Mouse (Mus musculus) gastrocnemius, adult 18-20 months (tissue): ENCODE data around the gene S100a3. TPM values are rescaled to one million over a fixed set of nuclear protein-coding genes. Genes with fewer than 3 reads are reported as not detected.

Source experiments
- DNase-seq: peaks from one replicate; pipeline ENCODE4 v3.0.0; 2021; ENCODE audit warnings: low spot score
- total RNA-seq, 2 experiments: library from RNA; stranded (reverse); gene quantifications; 2 replicates each; pipeline ENCODE4 v1.2.3; 2021

Gene S100a3
- total RNA-seq, 2 experiments from 2014 or later: not detected

DNA sequence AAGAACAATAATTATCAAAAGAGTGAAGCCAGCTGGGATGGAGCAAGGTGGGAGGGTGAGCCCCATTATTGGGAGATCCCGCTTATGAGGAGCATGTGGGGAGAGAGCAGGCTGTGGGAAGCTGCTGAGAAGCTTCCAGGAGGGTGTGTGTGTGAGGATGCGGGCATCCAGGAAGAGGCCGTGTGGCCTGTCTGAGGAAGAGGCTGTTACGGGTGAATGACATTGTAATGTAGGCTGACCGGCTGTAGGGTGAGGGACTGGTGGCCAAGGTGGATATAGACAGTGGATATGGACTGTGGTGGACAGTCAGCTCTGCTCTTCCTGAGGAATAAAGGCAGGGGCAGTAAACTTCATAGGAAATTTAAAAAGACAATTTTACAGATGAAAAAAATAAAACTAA is 65.1 kb downstream of the S100a3 start:
- DNase-seq: no peak

DNA sequence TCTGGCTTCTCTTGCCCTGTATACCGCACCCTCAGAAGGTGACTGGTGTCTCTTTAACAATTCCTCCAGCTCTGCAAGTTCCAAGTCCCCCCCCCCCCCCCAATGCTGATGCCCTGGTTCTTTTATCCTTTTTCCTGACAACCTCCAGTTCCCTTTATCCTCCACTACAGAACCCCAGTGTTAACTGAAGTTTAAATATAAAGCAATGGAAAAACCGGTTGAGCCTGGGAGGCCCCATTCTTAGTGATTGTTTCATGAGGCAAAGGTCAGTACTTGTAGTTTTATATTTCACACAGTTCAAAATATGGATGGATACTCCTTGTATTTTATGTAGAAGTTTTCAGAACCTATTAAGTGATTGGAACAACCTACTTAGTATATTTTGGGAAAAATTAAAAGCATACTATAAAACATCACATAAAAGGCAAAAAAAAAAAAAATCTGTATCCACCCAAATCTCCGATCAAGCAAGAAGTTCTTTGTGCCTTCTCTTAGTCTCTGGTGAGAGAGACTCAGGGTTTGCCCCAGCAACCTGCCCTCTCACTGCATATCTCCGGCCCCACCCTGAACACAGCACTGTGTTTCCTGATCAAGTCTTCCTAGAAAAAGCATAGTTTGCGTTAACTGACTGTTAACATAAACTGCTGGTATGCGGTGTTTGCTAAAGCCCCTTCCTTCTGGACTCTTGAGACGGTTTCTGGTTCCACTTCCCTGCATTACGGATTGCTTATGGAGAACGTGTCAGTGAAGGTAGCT is 66.1 kb downstream of the S100a3 start:
- no peak for DNase-seq

DNA sequence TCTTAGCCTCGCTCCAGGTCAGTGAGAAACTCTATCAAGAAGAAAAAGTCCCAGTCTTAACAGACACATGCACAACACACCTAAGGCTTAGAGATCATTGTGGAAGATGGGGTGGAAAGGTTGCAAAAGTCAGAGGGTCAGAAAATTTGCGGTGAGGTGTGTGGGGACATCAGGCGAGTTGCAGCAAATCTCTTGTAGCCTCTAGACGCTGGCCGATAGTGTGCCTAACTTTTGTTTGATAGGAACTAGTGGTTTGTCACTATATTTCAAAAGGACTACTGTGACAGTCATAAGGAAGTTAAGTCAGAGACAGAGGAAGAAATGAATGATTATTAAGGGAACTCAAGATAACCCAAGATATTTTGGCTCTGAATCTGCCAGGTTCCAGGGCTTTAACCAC is 67.0 kb downstream of the S100a3 start:
- DNase-seq: no peak

- no peak for DNase-seq
Observed at GRCm38 (mm10) chr3:90627807-90628206, 67.4 kb downstream of the S100a3 start.

DNA sequence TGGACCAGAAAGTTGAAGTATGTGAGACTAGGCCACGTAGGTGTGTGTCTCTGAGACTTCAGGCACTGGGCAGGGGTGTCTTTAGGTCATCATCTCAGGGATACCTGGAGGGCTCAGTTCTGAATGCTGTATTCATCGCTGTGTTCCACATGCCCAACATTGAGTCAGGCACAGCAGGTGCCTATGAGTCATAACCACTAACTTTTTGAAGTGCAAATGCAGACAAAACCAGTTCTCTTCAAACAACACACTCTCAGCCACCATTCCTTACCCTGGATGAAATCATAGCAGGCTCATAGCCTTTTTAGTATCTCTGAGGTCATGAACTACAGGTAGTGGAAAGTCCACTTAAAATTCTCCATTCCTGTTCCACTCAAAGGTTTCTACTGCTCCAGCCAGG is 68.9 kb downstream of the S100a3 start:
- no peak for DNase-seq

DNA sequence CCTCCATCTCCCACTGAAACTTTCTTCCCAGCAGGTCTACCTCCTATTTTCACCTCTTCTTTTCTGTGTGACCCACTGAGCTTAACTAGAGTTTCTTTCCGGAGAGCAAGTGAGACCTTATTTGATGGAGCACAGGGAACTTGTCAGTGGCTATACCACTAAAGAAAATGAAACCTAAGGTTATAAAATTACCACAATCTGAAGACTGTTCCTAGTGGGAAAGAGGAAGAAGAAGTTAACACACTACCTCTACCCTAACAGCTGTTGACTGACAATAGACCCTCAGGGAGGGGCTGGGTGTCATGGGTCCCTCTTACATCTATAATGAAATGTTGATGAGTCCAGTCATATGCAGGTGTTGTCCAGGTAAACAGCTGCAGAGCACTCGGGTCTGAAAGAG is 71.6 kb downstream of the S100a3 start:
- DNase-seq: no peak

- no peak for DNase-seq
Observed at GRCm38 (mm10) chr3:90638511-90639275, 78.3 kb downstream of the S100a3 start.

DNA sequence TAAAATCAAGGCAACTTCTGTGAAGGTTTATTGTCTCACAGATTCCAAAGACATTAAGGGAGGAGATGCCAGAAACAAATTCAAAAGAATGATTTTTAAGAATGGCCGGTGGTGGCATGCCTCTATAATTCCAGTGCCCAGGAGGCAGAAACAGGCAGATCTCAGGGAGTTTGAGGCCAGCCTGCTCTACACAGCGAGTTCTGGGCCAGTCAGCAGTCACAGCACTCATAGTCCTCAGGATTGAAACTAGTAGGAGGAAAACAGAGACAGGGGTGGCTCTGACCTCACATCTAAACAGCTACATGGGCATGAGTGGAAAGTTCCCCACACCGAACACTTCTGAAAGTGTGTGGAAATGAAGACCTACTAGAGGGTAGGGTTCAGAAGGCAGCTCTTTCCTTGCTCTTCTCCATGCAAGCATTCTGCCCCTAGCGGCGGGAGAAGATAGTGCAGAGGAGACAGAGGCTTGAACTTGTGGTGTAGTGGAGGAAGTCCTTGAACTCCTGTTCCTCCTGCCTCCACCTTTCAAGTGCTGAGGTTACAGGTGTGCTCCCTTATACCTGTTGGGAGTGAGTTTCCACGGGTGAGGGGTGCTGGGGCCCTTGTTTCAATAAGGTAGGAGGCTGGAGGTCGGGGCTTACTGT is 79.3 kb downstream of the S100a3 start:
- peak; percentile 14 for DNase-seq

- no peak for DNase-seq
Observed at GRCm38 (mm10) chr3:90640981-90641380, 80.6 kb downstream of the S100a3 start.

- peak; percentile 47 for DNase-seq
Observed at GRCm38 (mm10) chr3:90644220-90644619, 83.8 kb downstream of the S100a3 start.

GRCm38 (mm10) chr3:90647291-90647690 is 86.9 kb downstream of the S100a3 start:
- no peak for DNase-seq

- DNase-seq: no peak
Observed at GRCm38 (mm10) chr3:90648981-90649380, 88.6 kb downstream of the S100a3 start.

DNA sequence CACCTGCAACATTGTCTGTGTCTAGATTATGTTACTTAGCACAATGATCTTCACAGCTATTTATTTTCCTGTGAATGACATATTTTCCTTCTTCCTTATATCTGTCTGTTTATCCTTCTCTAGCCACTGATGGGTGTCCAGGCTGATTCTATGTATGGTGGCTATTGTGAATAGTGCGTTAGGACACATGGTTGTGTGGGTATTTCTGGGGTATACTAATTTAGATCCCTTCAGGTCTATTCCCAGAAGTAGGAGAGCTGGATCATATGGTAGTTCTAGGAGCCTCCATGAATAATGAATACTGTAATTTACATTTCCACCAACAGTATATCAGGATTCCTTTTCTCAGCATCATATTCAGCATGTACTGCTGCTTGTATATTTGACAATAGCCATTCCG is 89.5 kb downstream of the S100a3 start:
- no peak for DNase-seq

Other genes starting within 250 kb of the S100a3 start
- gene Slc27a3, start 170.6 kb upstream of the S100a3 start, total RNA-seq: 1 to 10 TPM; 1.0 to 1.1 TPM
- gene Ints3, start 127.0 kb upstream of the S100a3 start, total RNA-seq: 10 to 100 TPM; 13.6 to 16.1 TPM
- gene Npr1, start 94.7 kb upstream of the S100a3 start, total RNA-seq: 1 to 10 TPM; 6.0 to 7.1 TPM
- 10 to 100 TPM; 25.2 to 26.7 TPM for gene Ilf2, start 84.5 kb upstream of the S100a3 start, total RNA-seq
- 10 to 100 TPM; 78.8 to 79.5 TPM for gene Snapin, start 69.5 kb upstream of the S100a3 start, total RNA-seq
- gene Chtop, start 51.1 kb upstream of the S100a3 start, total RNA-seq: 100 to 1,000 TPM in 1 of 2 experiments, 10 to 100 TPM in 1; 88.7 to 103 TPM
- 100 to 1,000 TPM; 205 to 220 TPM for gene S100a1, start 46.2 kb upstream of the S100a3 start, total RNA-seq
- gene S100a13, start 46.1 kb upstream of the S100a3 start, total RNA-seq: 10 to 100 TPM; 10.4 to 14.4 TPM
- under 1 TPM in 1 of 2 experiments, not detected in 1; 0.39 TPM for gene S100a14, start 33.7 kb upstream of the S100a3 start, total RNA-seq
- gene S100a16, start 23.3 kb upstream of the S100a3 start, total RNA-seq: 10 to 100 TPM; 51.3 to 58.8 TPM
- not detected for gene S100a2, start 29.7 kb downstream of the S100a3 start, total RNA-seq
- gene Gm42674, start 41.3 kb downstream of the S100a3 start, total RNA-seq: not detected
- 10 to 100 TPM; 10.1 to 17.7 TPM for gene S100a4, start 43.2 kb downstream of the S100a3 start, total RNA-seq
- gene S100a5, start 47.9 kb downstream of the S100a3 start, total RNA-seq: 1 to 10 TPM in 1 of 2 experiments, not detected in 1; 2.5 TPM
- gene S100a6, start 52.3 kb downstream of the S100a3 start, total RNA-seq: 100 to 1,000 TPM in 1 of 2 experiments, 10 to 100 TPM in 1; 63.5 to 106 TPM
- not detected for gene S100a7a, start 93.4 kb downstream of the S100a3 start, total RNA-seq
- not detected for gene S100a8, start 108.4 kb downstream of the S100a3 start, total RNA-seq
- gene S100a9, start 135.1 kb downstream of the S100a3 start, total RNA-seq: not detected
- not detected for gene Pglyrp4, start 166.3 kb downstream of the S100a3 start, total RNA-seq
- not detected for gene Gm5849, start 217.3 kb downstream of the S100a3 start, total RNA-seq